Mouse (Mus musculus): Measurements from ENCODE around the gene Atmin.
A peak's percentile ranks its signal among the peaks of the same experiment; 100 is the strongest.

Atmin gene

GRCm38 (mm10) chr8:116951369-116951768 is 8.2 kb downstream of the Atmin start:
- DNase-seq (ENCODE audit: low spot score in 2 of 2): no peak

- no peak for DNase-seq (ENCODE audit: low spot score in 2 of 2)
Measured at GRCm38 (mm10) chr8:116951778-116952177, 8.6 kb downstream of the Atmin start.

GRCm38 (mm10) chr8:116952428-116952827 is 9.2 kb downstream of the Atmin start:
- no peak for DNase-seq (ENCODE audit: low spot score in 2 of 2)

- DNase-seq (ENCODE audit: low spot score in 2 of 2): peak; percentile 71 to 94
Measured at GRCm38 (mm10) chr8:116954415-116954814, 11.2 kb downstream of the Atmin start.

GRCm38 (mm10) chr8:116969531-116969930 is 26.3 kb downstream of the Atmin start:
- no peak for DNase-seq (ENCODE audit: low spot score in 2 of 2)

- no peak for DNase-seq (ENCODE audit: low spot score in 2 of 2)
Measured at GRCm38 (mm10) chr8:116975066-116975465, 31.9 kb downstream of the Atmin start.

GRCm38 (mm10) chr8:116975606-116976005 is 32.4 kb downstream of the Atmin start:
- no peak for DNase-seq (ENCODE audit: low spot score in 2 of 2)

- DNase-seq (ENCODE audit: low spot score in 2 of 2): no peak
Measured at GRCm38 (mm10) chr8:116978052-116978451, 34.9 kb downstream of the Atmin start.

GRCm38 (mm10) chr8:116978631-116979256 is 35.6 kb downstream of the Atmin start, which contains the start of gene 1700030J22Rik:
Gene 1700030J22Rik, minus strand, starts transcription at chr8:116978959.
- peak; percentile 95 to 98 for DNase-seq (ENCODE audit: low spot score in 2 of 2)

GRCm38 (mm10) chr8:116980117-116980516 is 36.9 kb downstream of the Atmin start:
- peak in 1 of 2 experiments; percentile 64 for DNase-seq (ENCODE audit: low spot score in 2 of 2)

- DNase-seq (ENCODE audit: low spot score in 2 of 2): no peak
Measured at GRCm38 (mm10) chr8:116989842-116990241, 46.6 kb downstream of the Atmin start.

GRCm38 (mm10) chr8:116991241-116991640 is 48.0 kb downstream of the Atmin start:
- no peak for DNase-seq (ENCODE audit: low spot score in 2 of 2)

- no peak for DNase-seq (ENCODE audit: low spot score in 2 of 2)
Measured at GRCm38 (mm10) chr8:116992176-116992971, 49.2 kb downstream of the Atmin start.

- peak; percentile 93 to 98 for DNase-seq (ENCODE audit: low spot score in 2 of 2)
Measured at GRCm38 (mm10) chr8:116993095-116993867, 50.1 kb downstream of the Atmin start, which contains the start of gene Gcsh. Gene Gcsh, minus strand, starts transcription at chr8:116993537.

GRCm38 (mm10) chr8:116994016-116994716 is 51.0 kb downstream of the Atmin start:
- DNase-seq (ENCODE audit: low spot score in 2 of 2): no peak

All from left cerebral cortex, adult 9 months (tissue).